8 mouse cellular contexts compared by ENCODE assay signal in the genomic region with DNA sequence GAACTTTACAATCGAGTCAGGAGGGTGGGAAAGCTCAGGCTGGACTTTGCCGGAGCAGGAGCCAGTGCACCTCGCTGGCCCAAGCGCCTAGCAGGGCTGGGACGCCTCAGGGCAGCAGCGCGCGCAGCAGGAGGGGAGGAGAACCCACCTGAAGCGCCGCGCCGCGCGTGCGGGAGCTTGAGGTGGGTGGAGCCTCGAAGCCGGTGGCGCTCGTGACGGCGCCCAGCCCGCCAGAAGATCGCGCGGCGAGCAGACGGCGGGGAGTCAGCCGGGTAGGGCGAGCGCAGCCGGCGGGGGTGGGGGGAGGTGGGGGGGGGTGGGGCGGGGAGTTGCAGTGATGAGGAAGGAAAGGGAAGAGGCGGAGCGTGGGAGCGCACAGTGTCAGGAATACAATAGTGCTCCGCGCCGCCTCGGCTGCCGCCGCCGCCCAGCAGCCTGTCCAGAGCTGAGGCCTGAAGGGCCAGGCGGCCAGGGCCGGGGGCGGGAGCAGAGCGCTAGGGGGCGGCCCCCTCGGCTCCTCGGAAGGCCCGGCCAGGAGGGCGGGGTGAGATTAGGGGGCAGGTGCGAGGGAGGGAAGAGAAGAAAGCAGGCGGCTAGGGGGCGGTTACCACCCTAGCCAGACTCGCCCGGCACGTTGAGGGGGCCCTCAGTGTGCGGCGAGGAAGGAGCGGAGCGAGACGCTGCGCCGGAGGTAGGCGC. TPM values are rescaled to one million over a fixed set of nuclear protein-coding genes. Genes with fewer than 3 reads are reported as not detected.
A peak's percentile ranks its signal among the peaks of the same experiment; 100 is the strongest.
DNase-seq lines count a peak whose midpoint lies in the region; ATAC-seq lines count a peak whose summit lies in the region.

Jade3 (plus strand) TSS at position 549 of the 699 bp plus-strand sequence.

- H3K4me1 ChIP-seq in intestine, embryonic 14.5 days (replicated peaks; ENCODE audit: control insufficient read depth, insufficient read depth, low read length): no peaks in the 10 kb centered on the region
- peaks cover 7% of the 10 kb centered on the region; the same call in 1 of the 2 replicates for H3K4me1 ChIP-seq in midbrain, embryonic 10.5 days

- H3K4me2 ChIP-seq in intestine, embryonic 14.5 days (ENCODE audit: low read length): peak within 1 kb of the TSS; percentile 54

- peak within 1 kb of the TSS; percentile 67 for H3K9ac ChIP-seq in intestine, embryonic 14.5 days (ENCODE audit: low read length)

- H3K36me3 ChIP-seq in intestine, embryonic 14.5 days (ENCODE audit: control insufficient read depth, insufficient read depth, low read length): no peaks in the 10 kb centered on the region
- peaks cover 11% of the 10 kb centered on the region for H3K36me3 ChIP-seq in midbrain, embryonic 10.5 days

- 5% methylated on average over 23 of the region's 67 CpGs for WGBS in intestine, embryonic 14.5 days
- 20% methylated on average over 54 of the region's 67 CpGs for WGBS in midbrain, embryonic 10.5 days

- DNase-seq in adrenal gland, adult 2 months: peak; percentile 92
- peak; percentile 86 for DNase-seq in embryo, embryonic 10.5 days (ENCODE audit: low spot score)
- peak; percentile 81 for DNase-seq in gastrocnemius, postnatal 25 days
- DNase-seq in intestine, embryonic 14.5 days (ENCODE audit: low spot score): peak; percentile 78
- DNase-seq in left cerebral cortex, postnatal 36 days (ENCODE audit: low spot score in 2 of 2): peak; percentile 57 to 73
- peak; percentile 83 for DNase-seq in midbrain, embryonic 10.5 days (ENCODE audit: low spot score)
- peak; percentile 57 for DNase-seq in right cerebral cortex, postnatal 4 days
- peak; percentile 89 for DNase-seq in yolk sac, embryonic 10.5 days (ENCODE audit: low spot score)

- peak; percentile 98 for ATAC-seq in intestine, embryonic 14.5 days (replicated peaks; ENCODE audit: low FRiP score, low TSS enrichment, low read depth)

- H3K4me3 ChIP-seq in intestine, embryonic 14.5 days (ENCODE audit: low read depth, low read length): peak within 1 kb of the TSS; percentile 55
- H3K4me3 ChIP-seq in midbrain, embryonic 10.5 days: peak within 1 kb of the TSS; percentile 67

- intact Hi-C loops in left cerebral cortex, postnatal 36 days (cut with DNase I): loop anchor here (10.0 kb wide), 1 partner anchor 60 kb away; the partner anchor contains the start of gene Rp2

- H3K27me3 ChIP-seq in intestine, embryonic 14.5 days (replicated peaks; ENCODE audit: control insufficient read depth, insufficient read depth, low read length): no peaks in the 10 kb centered on the region
- H3K27me3 ChIP-seq in midbrain, embryonic 10.5 days (ENCODE audit: low read depth, poor library complexity, severe bottlenecking): no peaks in the 10 kb centered on the region

- peak within 1 kb of the TSS; percentile 71 for H3K27ac ChIP-seq in intestine, embryonic 14.5 days (ENCODE audit: low read depth)
- peak within 1 kb of the TSS; percentile 89 for H3K27ac ChIP-seq in midbrain, embryonic 10.5 days (replicated peaks)

- no peaks in the 10 kb centered on the region for H3K9me3 ChIP-seq in intestine, embryonic 14.5 days (ENCODE audit: control insufficient read depth, low read length)
- H3K9me3 ChIP-seq in midbrain, embryonic 10.5 days (replicated peaks): peaks cover 12% of the 10 kb centered on the region; the same call in 1 of the 2 replicates

RNA-seq across cellular contexts. Expression of gene Jade3, which starts in this region (rescaled TPM):
- total RNA-seq in adrenal gland, adult 2 months (2021): 1 to 10 TPM; 4.0 to 4.6 TPM
- 0.17 and 0.22 TPM in 2 replicates for polyA plus RNA-seq in adrenal gland, adult 2 months (2012; rRNA removed)
- total RNA-seq in gastrocnemius, postnatal 25 days (2021): under 1 TPM; 0.72 to 0.95 TPM
- 12.3 and 13.9 TPM in 2 replicates for polyA plus RNA-seq in intestine, embryonic 14.5 days (2014; fragmentation: Nextera tagmentation; extraction: Ambion mirVana)
- 1 to 10 TPM; 5.3 to 7.0 TPM for total RNA-seq in left cerebral cortex, postnatal 36 days (2021)
- 9.2 and 11.1 TPM in 2 replicates for polyA plus RNA-seq in midbrain, embryonic 10.5 days (2016; fragmentation: Nextera tagmentation; extraction: Ambion mirVana)

Comparison
In these comparisons a context has a peak if more than half of its experiments do, and no peak if none do; other contexts are left out.
1. Peak in every context shown above with its lines: DNase-seq, ATAC-seq, H3K4me3 ChIP-seq and H3K27ac ChIP-seq.
2. Peak in DNase-seq in gastrocnemius, postnatal 25 days; RNA of the gene not detected or under 1 TPM.